Mouse (Mus musculus) kidney, postnatal 4 days (tissue): ENCODE data around the gene Cerkl.

Experiments
- DNase-seq, 2 experiments: peaks; one replicate each; pipeline ENCODE4 v3.0.0; 2021; ENCODE audit warnings: mixed read lengths in 2 of 2

The Cerkl gene

GRCm38 (mm10) chr2:79309454-79310118 lies 147.0 kb downstream of the Cerkl start:
- no peak for DNase-seq

- DNase-seq = no peak
These were observed 149.0 kb downstream of the Cerkl start for GRCm38 (mm10) chr2:79307549-79307948.

GRCm38 (mm10) chr2:79302398-79302797 lies 154.2 kb downstream of the Cerkl start:
- no peak for DNase-seq

- DNase-seq = no peak
These were observed 164.2 kb downstream of the Cerkl start for GRCm38 (mm10) chr2:79292431-79292830.

GRCm38 (mm10) chr2:79291922-79292321 lies 164.7 kb downstream of the Cerkl start:
- no peak for DNase-seq

GRCm38 (mm10) chr2:79290149-79290548 lies 166.4 kb downstream of the Cerkl start:
- DNase-seq = no peak

- no peak for DNase-seq
These were observed 172.4 kb downstream of the Cerkl start for GRCm38 (mm10) chr2:79284206-79284605.
